Mouse (Mus musculus): Measurements from ENCODE around the gene Dtx3. TPM values are rescaled to one million over a fixed set of nuclear protein-coding genes. Genes with fewer than 3 reads are reported as not detected.
"Not testable (repeated sequence)": the region's sequence is repeated elsewhere in the genome, so short reads cannot be mapped to it uniquely, and the experiment has no call there.

Dtx3 gene
- total and polyA plus RNA-seq, 2 experiments from 2014 or later, result 30.0 to 64.1 TPM

DNA sequence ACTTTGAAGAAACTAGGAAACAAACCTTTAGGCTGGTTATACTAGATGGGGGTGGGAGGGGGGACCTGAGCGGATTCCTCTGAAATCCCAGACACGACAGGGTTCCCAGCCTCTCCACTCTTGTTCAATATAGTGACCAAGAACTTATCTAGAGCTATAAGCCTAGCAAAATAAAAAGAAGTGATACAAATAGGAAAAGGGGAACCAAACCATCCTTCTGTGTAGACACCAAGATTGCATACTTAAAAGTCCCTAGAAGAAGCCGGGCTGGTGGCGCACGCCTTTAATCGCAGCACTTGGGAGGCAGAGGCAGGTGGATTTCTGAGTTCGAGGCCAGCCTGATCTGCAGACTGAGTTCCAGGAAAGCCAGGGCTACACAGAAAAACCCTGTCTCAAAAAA is 42.2 kb downstream of the Dtx3 start:
- Histone ChIP-seq H3K4me2 (ENCODE audit: low read depth, low read length) (no peak overlapping the region), H3K4me1 (ENCODE audit: control insufficient read depth, insufficient read depth) (no peaks in the 10 kb centered on the region), H3K36me3 (replicated peaks; ENCODE audit: control insufficient read depth, insufficient read depth, low read length) (no peaks in the 10 kb centered on the region), H3K9ac (replicated peaks; ENCODE audit: low read depth, low read length) (no peak overlapping the region), H3K9me3 (replicated peaks; ENCODE audit: control insufficient read depth, low read length) (no peaks in the 10 kb centered on the region), H3K27ac (ENCODE audit: low read depth) (no peak overlapping the region), H3K27me3 (ENCODE audit: control insufficient read depth, insufficient read depth, low read length) (no peaks in the 10 kb centered on the region), H3K4me3 (ENCODE audit: low read depth, low read length) (no peak overlapping the region)
- ATAC-seq (ENCODE audit: insufficient read depth, low read depth) (no peak), DNase-seq (ENCODE audit: low spot score) (no peak)
- WGBS, result 93% methylated on average over 7 of the region's 7 CpGs
- TF ChIP-seq EP300 (IDR thresholded peaks at IDR 0.05; ENCODE audit: low read depth), result no peak
- TF ChIP-seq CTCF (IDR thresholded peaks at IDR 0.05; ENCODE audit: low read depth), result no peak

DNA sequence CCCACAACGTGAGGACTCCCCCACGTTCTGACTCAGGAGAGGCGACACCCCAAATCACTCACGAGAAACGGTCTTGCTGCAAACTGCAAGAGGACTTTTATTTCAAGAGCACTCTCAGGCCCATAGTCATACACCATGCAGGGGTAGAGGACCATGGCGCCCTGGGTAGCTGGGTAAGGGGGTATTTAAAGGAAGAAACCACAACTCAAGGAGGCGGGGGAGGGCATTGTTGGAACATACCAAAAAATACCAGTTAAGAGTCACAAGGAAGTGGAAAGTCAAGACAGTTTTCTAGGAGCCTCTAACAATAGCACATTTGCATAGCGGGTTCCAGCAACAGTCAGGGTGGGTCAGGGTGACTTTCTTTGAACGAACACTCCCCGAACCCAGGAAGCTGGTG is 43.0 kb downstream of the Dtx3 start:
- H3K4me2 ChIP-seq (ENCODE audit: low read depth, low read length); ATAC-seq (ENCODE audit: insufficient read depth, low read depth); H3K27ac ChIP-seq (ENCODE audit: low read depth); H3K27me3 ChIP-seq (ENCODE audit: control insufficient read depth, insufficient read depth, low read length); H3K36me3 ChIP-seq (replicated peaks; ENCODE audit: control insufficient read depth, insufficient read depth, low read length); H3K9me3 ChIP-seq (replicated peaks; ENCODE audit: control insufficient read depth, low read length); H3K4me3 ChIP-seq (ENCODE audit: low read depth, low read length); DNase-seq (ENCODE audit: low spot score); H3K9ac ChIP-seq (replicated peaks; ENCODE audit: low read depth, low read length); H3K4me1 ChIP-seq (ENCODE audit: control insufficient read depth, insufficient read depth): not testable (repeated sequence)
- 78% methylated on average over 10 of the region's 10 CpGs for WGBS

DNA sequence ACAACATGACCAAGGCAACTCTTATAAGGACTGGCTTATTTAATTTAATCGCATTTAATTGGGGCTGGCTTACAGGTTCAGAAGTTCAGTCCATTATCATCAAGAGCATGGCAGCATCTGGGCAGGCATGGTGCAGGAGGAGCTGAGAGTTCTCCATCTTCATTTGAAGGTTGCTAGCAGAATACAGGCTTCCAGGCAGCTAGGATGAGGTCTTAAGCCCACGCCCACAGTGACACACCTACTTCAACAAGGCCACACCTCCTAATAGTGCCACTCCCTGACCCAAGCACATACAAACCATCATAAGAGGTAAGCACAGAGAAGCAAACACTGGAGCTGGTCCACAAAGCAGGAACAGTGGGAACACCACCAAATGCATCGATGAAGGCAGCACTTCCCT is 44.3 kb downstream of the Dtx3 start:
- H3K9ac ChIP-seq (replicated peaks; ENCODE audit: low read depth, low read length); H3K27ac ChIP-seq (ENCODE audit: low read depth); H3K4me1 ChIP-seq (ENCODE audit: control insufficient read depth, insufficient read depth); H3K27me3 ChIP-seq (ENCODE audit: control insufficient read depth, insufficient read depth, low read length); H3K4me3 ChIP-seq (ENCODE audit: low read depth, low read length); H3K4me2 ChIP-seq (ENCODE audit: low read depth, low read length); H3K36me3 ChIP-seq (replicated peaks; ENCODE audit: control insufficient read depth, insufficient read depth, low read length); H3K9me3 ChIP-seq (replicated peaks; ENCODE audit: control insufficient read depth, low read length); ATAC-seq (ENCODE audit: insufficient read depth, low read depth); DNase-seq (ENCODE audit: low spot score): not testable (repeated sequence)
- 77% methylated on average over 3 of the region's 3 CpGs for WGBS

DNA sequence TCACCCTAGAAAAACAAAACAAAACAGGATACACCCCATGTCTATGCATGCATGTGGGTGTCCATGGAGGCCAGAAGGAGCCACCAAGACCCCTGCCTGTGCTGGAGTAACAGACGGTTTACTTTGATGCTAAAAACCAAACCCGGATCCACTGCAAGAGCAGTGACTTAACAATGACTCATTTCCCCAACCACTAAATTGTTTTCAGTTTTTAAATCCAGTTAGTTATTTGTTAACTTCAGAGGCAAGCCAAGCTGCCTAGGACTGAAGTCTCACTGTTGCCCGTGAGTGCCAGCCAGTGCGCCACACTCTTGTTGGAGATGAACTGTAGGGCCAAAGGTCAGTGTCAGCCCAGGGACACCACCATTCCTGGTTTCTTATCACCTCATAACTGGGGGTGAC is 45.1 kb downstream of the Dtx3 start:
- no peak overlapping the region for H3K4me3 ChIP-seq (ENCODE audit: low read depth, low read length)
- H3K9me3 ChIP-seq (replicated peaks; ENCODE audit: control insufficient read depth, low read length), result no peaks in the 10 kb centered on the region
- no peak overlapping the region for H3K4me2 ChIP-seq (ENCODE audit: low read depth, low read length)
- no peak for ATAC-seq (ENCODE audit: insufficient read depth, low read depth)
- TF ChIP-seq EP300 (IDR thresholded peaks at IDR 0.05; ENCODE audit: low read depth) (no peak), CTCF (IDR thresholded peaks at IDR 0.05; ENCODE audit: low read depth) (no peak)
- no peak for DNase-seq (ENCODE audit: low spot score)
- H3K36me3 ChIP-seq (replicated peaks; ENCODE audit: control insufficient read depth, insufficient read depth, low read length), result no peaks in the 10 kb centered on the region
- no peak overlapping the region for H3K9ac ChIP-seq (replicated peaks; ENCODE audit: low read depth, low read length)
- H3K27me3 ChIP-seq (ENCODE audit: control insufficient read depth, insufficient read depth, low read length), result no peaks in the 10 kb centered on the region
- 79% methylated on average over 4 of the region's 4 CpGs for WGBS
- 0 out of 2 replicates have a peak, but pooled peaks cover 4% of the 10 kb centered on the region for H3K4me1 ChIP-seq (ENCODE audit: control insufficient read depth, insufficient read depth)
- H3K27ac ChIP-seq (ENCODE audit: low read depth), result no peak overlapping the region

DNA sequence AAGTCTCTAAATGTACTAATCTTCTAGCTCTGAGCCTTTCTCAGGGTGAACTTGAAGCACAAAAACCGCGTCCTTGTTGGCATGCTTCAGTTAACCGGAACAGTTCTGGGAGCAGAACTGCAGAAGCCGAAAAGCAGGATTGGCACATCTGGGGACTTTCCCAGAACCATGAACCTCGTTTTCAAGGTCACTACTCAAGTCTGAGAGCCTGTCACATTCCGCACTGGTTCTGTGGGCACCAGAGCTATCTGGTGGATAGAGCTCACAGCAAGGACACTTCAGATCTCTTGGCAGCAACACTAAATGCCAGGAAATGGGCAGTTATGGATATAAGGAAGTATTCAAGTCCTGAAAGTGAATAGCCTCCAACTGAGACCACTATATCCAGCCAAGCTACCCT is 48.4 kb downstream of the Dtx3 start:
- Histone ChIP-seq H3K4me2 (ENCODE audit: low read depth, low read length) (no peak overlapping the region), H3K9ac (replicated peaks; ENCODE audit: low read depth, low read length) (no peak overlapping the region), H3K27ac (ENCODE audit: low read depth) (no peak overlapping the region), H3K4me3 (ENCODE audit: low read depth, low read length) (no peak overlapping the region), H3K9me3 (replicated peaks; ENCODE audit: control insufficient read depth, low read length) (no peaks in the 10 kb centered on the region), H3K36me3 (replicated peaks; ENCODE audit: control insufficient read depth, insufficient read depth, low read length) (no peaks in the 10 kb centered on the region), H3K27me3 (ENCODE audit: control insufficient read depth, insufficient read depth, low read length) (no peaks in the 10 kb centered on the region), H3K4me1 (ENCODE audit: control insufficient read depth, insufficient read depth) (0 out of 2 replicates have a peak, but pooled peaks cover 4% of the 10 kb centered on the region)
- peak; percentile 64 for DNase-seq (ENCODE audit: low spot score)
- ATAC-seq (ENCODE audit: insufficient read depth, low read depth), result peak; percentile 60; the same call in 1 of the 2 replicates
- no peak for TF ChIP-seq CTCF (IDR thresholded peaks at IDR 0.05; ENCODE audit: low read depth)
- 0 out of 2 replicates have a peak, but pooled peaks have one; percentile 37 for TF ChIP-seq EP300 (IDR thresholded peaks at IDR 0.05; ENCODE audit: low read depth)
- 57% methylated on average over 6 of the region's 6 CpGs for WGBS

DNA sequence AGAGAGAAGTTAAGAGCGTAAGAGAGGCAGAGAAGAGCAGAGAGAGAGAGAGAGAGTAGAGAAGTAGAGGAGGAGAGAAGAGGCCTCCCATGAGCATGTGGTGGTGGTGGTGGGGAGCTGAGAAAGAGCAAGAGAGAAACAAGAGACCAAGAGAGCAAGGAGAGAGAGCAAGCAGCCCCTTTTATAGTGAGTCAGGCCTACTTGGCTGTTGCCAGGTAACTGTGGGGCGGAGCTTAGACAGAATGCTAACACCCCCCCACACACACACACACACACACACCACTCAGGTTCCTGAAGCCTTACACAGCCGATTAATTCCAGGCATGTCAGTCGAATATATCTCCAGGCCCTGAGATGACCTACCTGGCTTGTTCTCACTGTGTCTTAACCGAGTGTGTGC is 50.2 kb downstream of the Dtx3 start:
- WGBS, result 76% methylated on average over 5 of the region's 5 CpGs
- H3K27ac ChIP-seq (ENCODE audit: low read depth), result no peak overlapping the region

More for the DNA sequence above, 50.2 kb downstream of the Dtx3 start:
- Histone ChIP-seq H3K4me1 (ENCODE audit: control insufficient read depth, insufficient read depth) (0 out of 2 replicates have a peak, but pooled peaks cover 4% of the 10 kb centered on the region), H3K4me2 (ENCODE audit: low read depth, low read length) (no peak overlapping the region), H3K36me3 (replicated peaks; ENCODE audit: control insufficient read depth, insufficient read depth, low read length) (no peaks in the 10 kb centered on the region), H3K9ac (replicated peaks; ENCODE audit: low read depth, low read length) (no peak overlapping the region), H3K4me3 (ENCODE audit: low read depth, low read length) (no peak overlapping the region), H3K27me3 (ENCODE audit: control insufficient read depth, insufficient read depth, low read length) (no peaks in the 10 kb centered on the region), H3K9me3 (replicated peaks; ENCODE audit: control insufficient read depth, low read length) (no peaks in the 10 kb centered on the region)
- no peak for TF ChIP-seq CTCF (IDR thresholded peaks at IDR 0.05; ENCODE audit: low read depth)
- no peak for ATAC-seq (ENCODE audit: insufficient read depth, low read depth)
- DNase-seq (ENCODE audit: low spot score), result no peak

All from heart, postnatal 0 days (tissue).